Mouse (Mus musculus) bone marrow, adult 2 months (tissue): ENCODE measurements around the gene Tmem167b.

Experiments used
- CTCF ChIP-seq: fragments of 200-500 bp; IDR thresholded peaks from 2 replicates; pipeline ENCODE4 v1.5.1; 2011; ENCODE audit warnings: low read length, control low read depth; ENCODE audit not compliant: control insufficient read depth, insufficient read depth
- POLR2A ChIP-seq: fragments of 200-500 bp; IDR thresholded peaks from 2 replicates; pipeline ENCODE4 v1.6.1; 2011; ENCODE audit warnings: low read depth, mild to moderate bottlenecking, control low read depth, low read length, borderline replicate concordance; ENCODE audit not compliant: control insufficient read depth

- TF ChIP-seq CTCF (no peak), POLR2A (no peak)
These were observed 38.9 kb downstream of the Tmem167b start for GRCm38 (mm10) chr3:108523415-108523814.
